Mouse (Mus musculus): ENCODE measurements around the gene Olfr485. TPM values are rescaled to one million over a fixed set of nuclear protein-coding genes. Genes with fewer than 3 reads are reported as not detected.
"Not testable (repeated sequence)": the region's sequence is repeated elsewhere in the genome, so short reads cannot be mapped to it uniquely, and the experiment has no call there.

Olfr485 gene
- polyA plus RNA-seq (2017; shearing (Covaris generic)) = not detected

DNA sequence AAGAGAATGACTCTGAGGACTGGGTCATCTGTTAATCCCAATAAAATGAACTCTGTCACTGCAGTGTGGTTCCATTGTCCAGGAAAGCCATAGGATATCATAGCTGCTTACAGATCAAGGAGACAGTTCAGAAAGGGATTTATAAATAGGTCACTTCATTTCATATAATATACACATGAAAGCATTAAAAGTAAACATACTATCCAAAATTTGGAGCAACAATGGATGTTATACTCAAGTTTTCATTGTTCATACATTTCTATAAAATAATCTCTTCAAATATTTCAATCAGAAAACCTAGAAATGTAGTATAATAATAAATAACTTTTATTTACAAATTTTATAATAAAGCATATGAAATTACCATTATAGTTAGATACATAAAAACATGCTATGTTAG, at the start of gene Olfr485:
TSS of gene Olfr485 (minus strand) at position 101 of the 400 bp plus-strand sequence.
- ATAC-seq = no peak

DNA sequence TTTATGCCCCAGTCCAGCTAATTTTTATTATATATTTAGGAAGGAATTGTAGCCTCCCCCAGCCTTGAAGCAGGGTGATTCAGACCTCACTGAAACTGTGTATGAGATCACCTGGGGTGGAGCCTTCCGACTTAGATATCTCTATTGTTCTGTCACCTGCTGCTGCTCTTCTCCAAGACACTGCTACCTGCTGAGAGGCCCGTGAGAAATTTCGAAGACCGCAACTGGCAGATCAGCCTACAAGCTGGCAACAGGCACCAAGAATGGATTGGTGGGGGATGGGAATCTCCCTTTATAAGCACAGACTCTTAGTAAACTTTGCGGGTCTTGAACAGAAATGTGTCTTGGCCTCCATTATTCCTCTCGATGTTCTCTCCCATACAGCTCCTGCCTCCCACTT, 37.3 kb upstream of the Olfr485 start:
- ATAC-seq = no peak

DNA sequence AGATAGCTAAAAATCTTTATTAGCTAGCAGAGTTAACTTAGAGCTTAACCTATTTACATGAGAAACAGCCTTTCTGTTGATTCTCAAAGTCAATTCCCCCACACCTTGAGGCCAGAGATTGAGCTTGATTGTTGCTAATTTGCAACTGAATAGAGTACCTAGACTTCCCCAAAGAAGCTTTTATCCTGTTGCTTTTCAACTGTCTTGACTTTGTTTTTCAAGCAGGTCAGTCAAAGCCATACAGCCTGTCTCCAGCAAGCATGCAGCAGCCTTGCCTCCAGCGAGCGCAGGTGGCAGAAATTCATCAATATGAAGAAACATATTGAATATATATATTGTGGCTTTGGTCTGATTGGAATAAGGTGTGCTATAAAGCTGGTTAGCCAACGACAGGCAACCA, 36.7 kb upstream of the Olfr485 start:
- not testable (repeated sequence) for ATAC-seq

DNA sequence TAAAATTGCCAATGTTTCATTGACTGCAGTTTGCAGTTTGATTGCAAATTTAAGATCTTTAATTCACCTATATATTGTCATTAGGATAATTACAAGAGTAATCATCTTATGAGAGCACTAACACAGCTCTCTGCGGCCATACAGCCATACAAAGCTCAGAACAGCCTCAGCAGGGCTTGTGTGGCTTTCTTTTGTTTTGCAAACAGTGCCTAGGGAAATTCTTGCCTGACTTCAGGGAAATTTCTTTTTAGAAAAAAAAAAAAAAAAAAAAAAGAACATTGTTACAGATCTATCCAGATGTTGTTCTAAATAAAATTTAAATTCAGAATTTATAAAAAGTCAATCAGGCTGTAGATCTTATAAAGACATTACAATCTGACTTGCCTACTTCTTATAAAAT, 33.0 kb upstream of the Olfr485 start:
- ATAC-seq = not testable (repeated sequence)

DNA sequence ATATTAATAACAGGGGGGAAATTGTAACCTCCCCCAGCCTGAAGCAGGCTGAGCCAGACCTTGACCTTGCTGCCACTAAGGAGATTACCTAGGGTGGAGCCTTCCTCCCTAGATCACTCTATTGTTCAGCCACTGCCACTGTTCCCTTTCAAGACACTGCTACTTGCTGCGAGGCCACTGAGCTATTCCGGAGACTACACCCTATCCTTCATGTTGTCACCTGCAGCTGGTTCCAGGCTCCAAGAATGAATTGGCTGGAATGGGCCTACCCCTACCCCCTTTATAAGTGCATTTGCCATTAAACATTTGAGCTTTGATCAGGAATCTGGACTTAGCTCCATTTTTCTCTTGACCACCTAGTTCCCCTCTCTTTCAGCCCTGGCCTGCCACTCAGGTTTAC, 31.5 kb upstream of the Olfr485 start:
- not testable (repeated sequence) for ATAC-seq

DNA sequence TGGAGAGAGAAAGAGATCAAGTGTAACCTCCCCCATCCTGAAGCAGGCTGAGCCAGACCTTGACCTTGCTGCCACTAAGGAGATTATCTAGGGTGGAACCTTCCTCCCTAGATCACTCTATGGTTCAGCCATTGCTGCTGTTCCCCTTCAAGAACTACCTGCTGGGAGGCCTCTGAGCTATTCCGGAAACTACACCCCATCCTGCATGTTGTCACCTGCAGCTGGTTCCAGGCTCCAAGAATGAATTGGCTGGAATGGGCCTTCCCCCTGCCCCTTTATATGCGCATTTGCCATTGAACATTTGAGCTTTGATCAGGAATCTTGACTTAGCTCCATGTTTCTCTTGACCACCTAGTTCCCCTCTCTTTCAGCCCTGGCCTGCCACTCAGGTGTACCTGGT, 25.6 kb upstream of the Olfr485 start:
- ATAC-seq = not testable (repeated sequence)

DNA sequence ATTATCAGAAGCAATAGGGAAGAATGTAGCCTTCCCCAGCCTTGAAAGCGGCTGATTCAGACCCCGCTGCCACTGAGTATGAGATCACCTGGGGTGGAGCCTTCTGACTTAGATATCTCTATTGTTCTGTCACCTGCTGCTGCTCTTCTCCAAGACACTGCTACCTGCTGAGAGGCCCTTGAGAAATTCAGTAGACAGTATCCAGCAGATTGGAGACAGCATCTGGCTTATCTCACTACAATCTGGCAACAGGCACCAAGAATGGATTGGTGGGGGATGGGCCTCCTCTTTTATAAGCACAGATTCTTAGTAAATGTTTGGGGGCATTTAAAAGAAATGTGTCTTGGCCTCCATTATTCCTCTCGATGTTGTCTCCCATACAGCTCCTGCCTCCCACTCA, 24.7 kb upstream of the Olfr485 start:
- ATAC-seq = not testable (repeated sequence)

DNA sequence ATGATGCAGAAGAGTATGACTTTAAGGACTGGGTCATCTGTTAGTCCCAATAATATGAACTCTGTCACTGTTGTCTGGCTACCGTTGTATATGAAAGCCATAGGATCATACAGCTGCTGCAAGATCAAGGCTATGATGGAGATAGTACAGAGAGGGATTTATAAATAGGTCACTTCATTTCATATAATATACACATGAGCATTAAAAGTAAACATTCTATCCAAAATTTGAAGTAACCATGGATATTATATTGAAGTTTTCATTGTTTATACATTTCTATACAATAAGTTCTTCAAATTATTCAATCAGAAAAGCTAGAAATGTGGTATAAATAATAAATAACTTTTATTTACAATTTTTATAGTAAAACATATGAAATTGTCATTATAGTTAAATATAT, 13.0 kb upstream of the Olfr485 start, which contains the start of gene Olfr486:
TSS of gene Olfr486 (minus strand) at position 101 of the 400 bp plus-strand sequence.
- not testable (repeated sequence) for ATAC-seq

DNA sequence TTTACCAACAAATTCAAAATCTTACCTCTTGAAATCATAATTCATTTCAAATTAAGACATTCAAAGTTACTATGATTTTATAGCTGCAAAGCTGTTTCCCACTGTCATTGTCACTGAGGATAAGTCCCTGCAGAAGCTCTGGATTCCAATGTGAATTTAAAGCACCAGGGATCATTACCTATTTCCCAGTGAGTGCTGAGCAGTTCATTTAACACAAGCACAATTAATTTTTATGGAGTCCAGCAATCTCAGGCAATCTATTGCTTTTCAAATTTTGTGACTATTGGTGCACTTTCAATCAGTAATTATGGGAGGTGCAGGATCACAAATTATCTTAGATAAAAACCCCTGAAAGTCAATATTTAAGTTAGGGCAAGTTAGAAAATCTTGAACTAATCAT, 32.3 kb downstream of the Olfr485 start, which contains the start of gene Olfr484:
TSS of gene Olfr484 (minus strand) at position 101 of the 400 bp plus-strand sequence.
- no peak for ATAC-seq

DNA sequence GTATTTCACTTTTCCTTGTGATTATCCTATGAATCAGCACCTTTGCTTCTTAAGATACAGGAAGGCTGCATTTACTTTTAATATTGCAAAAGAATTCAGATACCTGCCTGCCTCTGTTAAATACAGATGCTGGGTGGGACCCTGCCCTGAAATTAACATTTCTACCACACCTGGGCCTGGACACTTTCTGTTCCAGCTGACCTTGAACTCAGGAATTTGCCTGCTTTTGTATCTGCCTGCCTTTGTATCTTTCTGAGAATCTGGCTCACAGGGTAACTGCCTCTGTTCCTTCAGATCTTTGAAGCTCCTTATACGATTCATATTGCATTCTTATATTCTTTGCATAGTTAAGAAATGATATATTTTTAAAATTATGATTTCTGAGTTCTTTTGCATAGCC, 38.3 kb downstream of the Olfr485 start:
- ATAC-seq = no peak

DNA sequence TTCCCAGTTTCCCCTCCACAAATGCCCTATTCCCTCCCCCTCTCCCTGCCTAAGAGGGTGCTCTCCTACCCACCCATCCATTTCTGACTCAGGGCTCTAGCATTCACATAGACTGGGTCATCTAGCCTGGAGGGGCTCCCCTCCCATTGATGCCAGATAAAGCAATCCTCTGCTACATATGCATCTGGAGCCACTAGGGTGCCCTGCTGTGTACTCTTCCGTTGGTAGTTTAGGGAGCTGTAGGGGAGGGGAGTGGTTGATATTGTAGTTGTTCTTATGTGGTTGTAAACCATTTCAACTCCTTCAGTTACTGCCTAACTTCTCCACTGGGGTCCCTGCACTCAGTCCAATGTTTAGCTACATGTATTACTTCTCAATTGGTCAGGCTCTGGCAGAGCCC, 39.0 kb downstream of the Olfr485 start:
- ATAC-seq = no peak

Other genes starting within 250 kb of the Olfr485 start
- not detected for gene Olfr473, start 229.4 kb downstream of the Olfr485 start, polyA plus RNA-seq (2017; shearing (Covaris generic))
- gene Olfr474, start 205.2 kb downstream of the Olfr485 start, polyA plus RNA-seq (2017; shearing (Covaris generic)) = not detected
- not detected for gene Olfr476, start 195.1 kb downstream of the Olfr485 start, polyA plus RNA-seq (2017; shearing (Covaris generic))
- gene Olfr477, start 173.2 kb downstream of the Olfr485 start, polyA plus RNA-seq (2017; shearing (Covaris generic)) = not detected
- gene Olfr478, start 125.9 kb downstream of the Olfr485 start, polyA plus RNA-seq (2017; shearing (Covaris generic)) = not detected
- under 1 TPM in 1 of 2 experiments, not detected in 1; 0.15 TPM for gene Olfr479, start 109.2 kb downstream of the Olfr485 start, polyA plus RNA-seq (2017; shearing (Covaris generic))
- gene Olfr480, start 92.5 kb downstream of the Olfr485 start, polyA plus RNA-seq (2017; shearing (Covaris generic)) = not detected
- gene Olfr481, start 80.0 kb downstream of the Olfr485 start, polyA plus RNA-seq (2017; shearing (Covaris generic)) = under 1 TPM in 1 of 2 experiments, not detected in 1; 0.16 TPM
- gene Olfr482, start 62.3 kb downstream of the Olfr485 start, polyA plus RNA-seq (2017; shearing (Covaris generic)) = not detected
- gene Olfr483, start 59.0 kb downstream of the Olfr485 start, polyA plus RNA-seq (2017; shearing (Covaris generic)) = not detected
- not detected for gene Olfr484, start 32.4 kb downstream of the Olfr485 start, polyA plus RNA-seq (2017; shearing (Covaris generic))
- not detected for gene Olfr486, start 12.9 kb upstream of the Olfr485 start, polyA plus RNA-seq (2017; shearing (Covaris generic))
- not detected for gene Olfr487, start 54.8 kb upstream of the Olfr485 start, polyA plus RNA-seq (2017; shearing (Covaris generic))
- gene Olfr488, start 98.5 kb upstream of the Olfr485 start, polyA plus RNA-seq (2017; shearing (Covaris generic)) = not detected
- not detected for gene Olfr490, start 129.1 kb upstream of the Olfr485 start, polyA plus RNA-seq (2017; shearing (Covaris generic))
- not detected for gene Olfr491, start 153.6 kb upstream of the Olfr485 start, polyA plus RNA-seq (2017; shearing (Covaris generic))
- not detected for gene Olfr492, start 163.8 kb upstream of the Olfr485 start, polyA plus RNA-seq (2017; shearing (Covaris generic))
- not detected for gene Olfr493, start 187.1 kb upstream of the Olfr485 start, polyA plus RNA-seq (2017; shearing (Covaris generic))
- gene Olfr494, start 205.5 kb upstream of the Olfr485 start, polyA plus RNA-seq (2017; shearing (Covaris generic)) = not detected
- gene Olfr495, start 233.3 kb upstream of the Olfr485 start, polyA plus RNA-seq (2017; shearing (Covaris generic)) = not detected

Data from CD4-positive, CD25-positive, alpha-beta regulatory T cell, adult 4 months (primary cell).